Mouse (Mus musculus) G1E (cell line): ENCODE results near the gene Stk24.
"Not testable (repeated sequence)": the region's sequence is repeated elsewhere in the genome, so short reads cannot be mapped to it uniquely, and the experiment has no call there.

Experiments used
- CTCF ChIP-seq: IDR thresholded peaks from 2 replicates; pipeline ENCODE4 v1.5.1; 2012; ENCODE audit warnings: low read depth, low read length, inconsistent platforms, mixed read lengths
- GATA1 ChIP-seq: IDR thresholded peaks from 2 replicates; pipeline ENCODE4 v1.6.1; 2012; ENCODE audit warnings: borderline replicate concordance, low read length, inconsistent platforms, mixed read lengths
- GATA2 ChIP-seq: IDR thresholded peaks from 2 replicates; pipeline ENCODE4 v1.6.1; 2012; ENCODE audit warnings: low read depth, low read length, inconsistent platforms, borderline replicate concordance
- TAL1 ChIP-seq: conservative IDR thresholded peaks from 2 replicates; pipeline ENCODE4 v1.6.1; 2012; ENCODE audit warnings: low read depth, low read length, inconsistent platforms, mixed read lengths

DNA sequence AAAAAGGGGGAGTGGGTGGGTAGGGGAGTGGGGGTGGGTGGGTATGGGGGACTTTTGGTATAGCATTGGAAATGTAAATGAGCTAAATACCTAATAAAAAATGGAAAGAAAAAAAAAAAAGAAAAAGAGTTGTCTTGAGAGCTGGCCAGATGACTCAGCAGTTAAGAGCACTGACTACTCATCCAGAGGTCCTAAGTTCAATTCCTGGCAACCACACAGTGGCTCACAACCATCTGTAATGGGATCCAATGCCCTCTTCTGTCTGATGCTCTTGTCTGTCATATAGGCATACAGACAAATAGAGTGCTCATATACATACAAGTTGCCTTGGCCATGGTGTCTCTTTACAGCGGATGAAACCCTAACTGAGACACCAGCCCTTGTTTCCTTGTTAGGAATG, 33.9 kb upstream of the Stk24 start:
- not testable (repeated sequence) for TF ChIP-seq TAL1, GATA1, CTCF, GATA2
